Mouse (Mus musculus): Measurements from ENCODE around the gene Dlg2. TPM values are rescaled to one million over a fixed set of nuclear protein-coding genes. Genes with fewer than 3 reads are reported as not detected.

Gene Dlg2
- polyA plus RNA-seq, 1 experiment from 2014 or later = 2.3 TPM

GRCm38 (mm10) chr7:92210701-92211100, 1734.2 kb downstream of the Dlg2 start:
- WGBS = 77% methylated on average over 5 of the region's 5 CpGs

GRCm38 (mm10) chr7:92213751-92214150, 1737.3 kb downstream of the Dlg2 start:
- Histone ChIP-seq H3K4me2 (no peak overlapping the region), H3K4me3 (replicated peaks) (no peak overlapping the region)
- no peak for ATAC-seq (ENCODE audit: insufficient number of reproducible peaks, insufficient read depth, low FRiP score, low TSS enrichment, low read depth)

More at GRCm38 (mm10) chr7:92210701-92211100, 1734.2 kb downstream of the Dlg2 start:
- Histone ChIP-seq H3K4me3 (replicated peaks) (no peak overlapping the region), H3K9me3 (no peaks in the 10 kb centered on the region), H3K4me2 (no peak overlapping the region), H3K4me1 (replicated peaks) (peaks cover 10% of the 10 kb centered on the region; the same call in 1 of the 2 replicates), H3K36me3 (no peaks in the 10 kb centered on the region), H3K27ac (no peak overlapping the region), H3K27me3 (no peaks in the 10 kb centered on the region), H3K9ac (replicated peaks) (no peak overlapping the region)
- ATAC-seq (ENCODE audit: insufficient number of reproducible peaks, insufficient read depth, low FRiP score, low TSS enrichment, low read depth) = no peak

GRCm38 (mm10) chr7:92218171-92218570, 1741.7 kb downstream of the Dlg2 start:
- no peaks in the 10 kb centered on the region for H3K36me3 ChIP-seq
- H3K9ac ChIP-seq (replicated peaks) = no peak overlapping the region
- no peaks in the 10 kb centered on the region for H3K9me3 ChIP-seq
- no peak overlapping the region for H3K4me2 ChIP-seq
- ATAC-seq (ENCODE audit: insufficient number of reproducible peaks, insufficient read depth, low FRiP score, low TSS enrichment, low read depth) = no peak
- no peak overlapping the region for H3K4me3 ChIP-seq (replicated peaks)
- H3K27ac ChIP-seq = no peak overlapping the region
- no peaks in the 10 kb centered on the region for H3K27me3 ChIP-seq
- no peaks in the 10 kb centered on the region for H3K4me1 ChIP-seq (replicated peaks)

More at GRCm38 (mm10) chr7:92213751-92214150, 1737.3 kb downstream of the Dlg2 start:
- Histone ChIP-seq H3K9ac (replicated peaks) (no peak overlapping the region), H3K9me3 (no peaks in the 10 kb centered on the region), H3K4me1 (replicated peaks) (peaks cover 10% of the 10 kb centered on the region; the same call in 1 of the 2 replicates), H3K27ac (no peak overlapping the region), H3K27me3 (no peaks in the 10 kb centered on the region), H3K36me3 (no peaks in the 10 kb centered on the region)
- 90% methylated on average over 5 of the region's 5 CpGs for WGBS

- Histone ChIP-seq H3K27ac (no peak overlapping the region), H3K4me3 (replicated peaks) (no peak overlapping the region), H3K9ac (replicated peaks) (no peak overlapping the region), H3K27me3 (no peaks in the 10 kb centered on the region), H3K4me1 (replicated peaks) (no peaks in the 10 kb centered on the region), H3K4me2 (no peak overlapping the region), H3K9me3 (0 out of 2 replicates have a peak, but pooled peaks cover 4% of the 10 kb centered on the region), H3K36me3 (no peaks in the 10 kb centered on the region)
- ATAC-seq (ENCODE audit: insufficient number of reproducible peaks, insufficient read depth, low FRiP score, low TSS enrichment, low read depth) = no peak
These were observed 1744.1 kb downstream of the Dlg2 start for GRCm38 (mm10) chr7:92220619-92221018.

- WGBS = 73% methylated on average over 11 of the region's 11 CpGs
- H3K9me3 ChIP-seq = no peaks in the 10 kb centered on the region
- no peaks in the 10 kb centered on the region for H3K27me3 ChIP-seq
- H3K4me3 ChIP-seq (replicated peaks) = no peak overlapping the region
- no peak for ATAC-seq (ENCODE audit: insufficient number of reproducible peaks, insufficient read depth, low FRiP score, low TSS enrichment, low read depth)
- no peaks in the 10 kb centered on the region for H3K36me3 ChIP-seq
- no peak overlapping the region for H3K9ac ChIP-seq (replicated peaks)
- no peak overlapping the region for H3K27ac ChIP-seq
- peak overlapping the region; percentile 48 for H3K4me2 ChIP-seq
- peaks cover 36% of the 10 kb centered on the region for H3K4me1 ChIP-seq (replicated peaks)
These were observed 1758.2 kb downstream of the Dlg2 start for GRCm38 (mm10) chr7:92234476-92235202.

GRCm38 (mm10) chr7:92235541-92236031, 1759.1 kb downstream of the Dlg2 start:
- no peaks in the 10 kb centered on the region for H3K27me3 ChIP-seq
- H3K4me3 ChIP-seq (replicated peaks) = peak overlapping the region; percentile 25
- peak overlapping the region; percentile 48 for H3K4me2 ChIP-seq
- H3K9me3 ChIP-seq = no peaks in the 10 kb centered on the region
- ATAC-seq (ENCODE audit: insufficient number of reproducible peaks, insufficient read depth, low FRiP score, low TSS enrichment, low read depth) = peak; percentile 85
- H3K36me3 ChIP-seq = no peaks in the 10 kb centered on the region
- WGBS = 29% methylated on average over 12 of the region's 12 CpGs
- no peak overlapping the region for H3K9ac ChIP-seq (replicated peaks)
- H3K27ac ChIP-seq = peak overlapping the region; percentile 74; the same call in 1 of the 2 replicates
- H3K4me1 ChIP-seq (replicated peaks) = peaks cover 36% of the 10 kb centered on the region

- peaks cover 22% of the 10 kb centered on the region for H3K4me1 ChIP-seq (replicated peaks)
- H3K27me3 ChIP-seq = no peaks in the 10 kb centered on the region
- H3K36me3 ChIP-seq = no peaks in the 10 kb centered on the region
- no peaks in the 10 kb centered on the region for H3K9me3 ChIP-seq
- H3K4me2 ChIP-seq = no peak overlapping the region
- H3K4me3 ChIP-seq (replicated peaks) = no peak overlapping the region
- ATAC-seq (ENCODE audit: insufficient number of reproducible peaks, insufficient read depth, low FRiP score, low TSS enrichment, low read depth) = no peak
- WGBS = 85% methylated on average over 2 of the region's 2 CpGs
- H3K27ac ChIP-seq = no peak overlapping the region
- H3K9ac ChIP-seq (replicated peaks) = no peak overlapping the region
These were observed 1764.4 kb downstream of the Dlg2 start for GRCm38 (mm10) chr7:92240908-92241307.

- peaks cover 6% of the 10 kb centered on the region; the same call in 1 of the 2 replicates for H3K4me1 ChIP-seq (replicated peaks)
- no peaks in the 10 kb centered on the region for H3K36me3 ChIP-seq
- WGBS = 86% methylated on average over 3 of the region's 3 CpGs
- ATAC-seq (ENCODE audit: insufficient number of reproducible peaks, insufficient read depth, low FRiP score, low TSS enrichment, low read depth) = no peak
- H3K9me3 ChIP-seq = no peaks in the 10 kb centered on the region
- H3K9ac ChIP-seq (replicated peaks) = no peak overlapping the region
- H3K4me3 ChIP-seq (replicated peaks) = no peak overlapping the region
- no peak overlapping the region for H3K27ac ChIP-seq
- no peaks in the 10 kb centered on the region for H3K27me3 ChIP-seq
- no peak overlapping the region for H3K4me2 ChIP-seq
These were observed 1771.1 kb downstream of the Dlg2 start for GRCm38 (mm10) chr7:92247594-92247993.

GRCm38 (mm10) chr7:92248619-92249018, 1772.1 kb downstream of the Dlg2 start:
- Histone ChIP-seq H3K4me2 (no peak overlapping the region), H3K36me3 (no peaks in the 10 kb centered on the region), H3K27me3 (no peaks in the 10 kb centered on the region), H3K4me3 (replicated peaks) (no peak overlapping the region), H3K4me1 (replicated peaks) (peaks cover 6% of the 10 kb centered on the region; the same call in 1 of the 2 replicates), H3K27ac (no peak overlapping the region), H3K9ac (replicated peaks) (no peak overlapping the region), H3K9me3 (no peaks in the 10 kb centered on the region)
- ATAC-seq (ENCODE audit: insufficient number of reproducible peaks, insufficient read depth, low FRiP score, low TSS enrichment, low read depth) = no peak
- 41% methylated on average over 5 of the region's 5 CpGs for WGBS

- Histone ChIP-seq H3K9ac (replicated peaks) (no peak overlapping the region), H3K4me1 (replicated peaks) (0 out of 2 replicates have a peak, but pooled peaks cover 6% of the 10 kb centered on the region), H3K4me2 (no peak overlapping the region), H3K27me3 (no peaks in the 10 kb centered on the region), H3K36me3 (no peaks in the 10 kb centered on the region), H3K9me3 (no peaks in the 10 kb centered on the region), H3K27ac (no peak overlapping the region), H3K4me3 (replicated peaks) (no peak overlapping the region)
- no peak for ATAC-seq (ENCODE audit: insufficient number of reproducible peaks, insufficient read depth, low FRiP score, low TSS enrichment, low read depth)
- 88% methylated on average over 4 of the region's 4 CpGs for WGBS
These were observed 1781.7 kb downstream of the Dlg2 start for GRCm38 (mm10) chr7:92258148-92258547.

GRCm38 (mm10) chr7:92258701-92259100, 1782.2 kb downstream of the Dlg2 start:
- Histone ChIP-seq H3K36me3 (no peaks in the 10 kb centered on the region), H3K4me1 (replicated peaks) (0 out of 2 replicates have a peak, but pooled peaks cover 6% of the 10 kb centered on the region), H3K27me3 (no peaks in the 10 kb centered on the region), H3K4me2 (no peak overlapping the region), H3K27ac (no peak overlapping the region), H3K9ac (replicated peaks) (no peak overlapping the region), H3K4me3 (replicated peaks) (no peak overlapping the region), H3K9me3 (no peaks in the 10 kb centered on the region)
- ATAC-seq (ENCODE audit: insufficient number of reproducible peaks, insufficient read depth, low FRiP score, low TSS enrichment, low read depth) = no peak
- WGBS = 82% methylated on average over 3 of the region's 3 CpGs
